Mouse (Mus musculus) intestine, embryonic 15.5 days (tissue): Measurements from ENCODE around the gene S1pr5. TPM values are rescaled to one million over a fixed set of nuclear protein-coding genes. Genes with fewer than 3 reads are reported as not detected.

ENCODE experiments used
- ATAC-seq: fragments of 200-750 bp; cut with Nextera tagmentation; 2 replicates; pipeline ENCODE4 v1.8.0; 2017; ENCODE audit warnings: moderate TSS enrichment, moderate library complexity
- H3K27ac ChIP-seq: fragments of 300-500 bp; sonication (generic); 2 replicates; pipeline ENCODE4 v1.5.1; 2015; ENCODE audit warnings: mild to moderate bottlenecking, inconsistent platforms
- H3K27me3 ChIP-seq: fragments of 300-500 bp; sonication (generic); replicated peaks from 2 replicates; pipeline ENCODE4 v1.6.1; 2015; ENCODE audit warnings: inconsistent platforms
- H3K36me3 ChIP-seq: fragments of 300-500 bp; sonication (generic); 2 replicates; pipeline ENCODE4 v1.6.1; 2015; ENCODE audit warnings: inconsistent platforms
- H3K4me1 ChIP-seq: fragments of 300-500 bp; sonication (generic); replicated peaks from 2 replicates; pipeline ENCODE4 v1.6.1; 2015; ENCODE audit warnings: inconsistent platforms
- H3K4me2 ChIP-seq: fragments of 300-500 bp; sonication (generic); replicated peaks from 2 replicates; pipeline ENCODE4 v1.6.1; 2015; ENCODE audit warnings: mild to moderate bottlenecking, inconsistent platforms
- H3K4me3 ChIP-seq: fragments of 300-500 bp; sonication (generic); replicated peaks from 2 replicates; pipeline ENCODE4 v1.5.1; 2015; ENCODE audit warnings: inconsistent platforms
- H3K9ac ChIP-seq: fragments of 300-500 bp; sonication (generic); 2 replicates; pipeline ENCODE4 v1.6.1; 2015; ENCODE audit warnings: inconsistent platforms
- H3K9me3 ChIP-seq: fragments of 300-500 bp; sonication (generic); 2 replicates; pipeline ENCODE4 v1.6.1; 2016; ENCODE audit warnings: inconsistent platforms
- WGBS: fragments of 180-500 bp; shearing (Covaris S2); methylation state at CpG from one replicate; pipeline ENCODE4 v1.1.7; 2015; 5-methylcytosine and 5-hydroxymethylcytosine counted together
- polyA plus RNA-seq: library from polyadenylated mRNA; unstranded; fragments of >200 nt; fragmentation: Nextera tagmentation; extraction: Ambion mirVana; gene quantifications from 2 replicates; pipeline ENCODE4 v1.2.1, GENCODE M21; 2015

S1pr5 gene
- polyA plus RNA-seq, 1 experiment from 2014 or later, result not detected

DNA sequence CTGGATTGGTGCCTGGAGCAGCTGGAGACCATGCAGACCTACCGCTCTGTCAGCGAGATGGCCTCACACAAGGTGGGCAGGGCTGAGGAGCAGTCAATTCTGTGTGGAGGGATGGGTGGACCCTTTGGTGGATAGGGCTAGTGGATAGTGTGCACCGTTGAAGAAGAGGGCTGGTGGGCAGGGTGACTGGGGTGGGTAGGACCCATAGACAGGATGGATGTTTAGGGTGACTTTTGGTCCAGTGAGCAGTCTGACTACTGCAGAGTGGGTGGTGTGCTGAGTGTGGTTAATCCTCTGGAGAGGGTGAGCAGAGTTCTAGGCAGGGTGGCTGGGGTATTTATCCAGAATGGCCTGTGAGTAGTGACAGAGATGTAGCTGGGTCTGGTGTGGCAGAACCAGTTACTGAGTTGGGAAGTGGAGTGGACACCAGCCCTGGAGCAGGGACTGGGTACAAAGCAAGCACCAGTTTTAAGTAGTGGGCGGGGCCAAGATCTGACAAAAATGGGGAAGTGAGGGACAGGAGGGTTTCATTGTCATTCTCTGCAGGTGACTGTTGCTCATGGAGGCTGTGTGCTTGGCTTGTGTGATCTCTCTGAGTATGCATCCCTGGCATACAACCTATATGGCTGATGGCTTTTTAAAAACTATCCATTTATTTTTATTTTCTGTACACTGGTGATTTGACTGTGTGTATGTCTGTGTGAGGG lies 53.3 kb downstream of the S1pr5 start:
- Histone ChIP-seq H3K9me3 (no peaks in the 10 kb centered on the region), H3K36me3 (no peaks in the 10 kb centered on the region), H3K4me2 (no peak overlapping the region), H3K27ac (no peak overlapping the region), H3K4me1 (peaks cover 13% of the 10 kb centered on the region), H3K4me3 (no peak overlapping the region), H3K9ac (no peak overlapping the region), H3K27me3 (no peaks in the 10 kb centered on the region)
- 85% methylated on average over 4 of the region's 4 CpGs for WGBS
- no peak for ATAC-seq

- H3K27me3 ChIP-seq, result no peaks in the 10 kb centered on the region
- H3K4me1 ChIP-seq, result peaks cover 13% of the 10 kb centered on the region
Measured at GRCm38 (mm10) chr9:21193786-21194185, 54.5 kb downstream of the S1pr5 start.

More at GRCm38 (mm10) chr9:21193786-21194185, 54.5 kb downstream of the S1pr5 start:
- H3K4me2 ChIP-seq, result no peak overlapping the region
- H3K36me3 ChIP-seq, result no peaks in the 10 kb centered on the region
- H3K4me3 ChIP-seq, result no peak overlapping the region
- no peak for ATAC-seq
- no peak overlapping the region for H3K27ac ChIP-seq
- H3K9ac ChIP-seq, result no peak overlapping the region
- H3K9me3 ChIP-seq, result no peaks in the 10 kb centered on the region
- WGBS, result 85% methylated on average over 3 of the region's 3 CpGs

Other genes with a start within 250 kb of the S1pr5 start
- 145 and 159 TPM in 2 replicates for gene Mrpl4, start 245.7 kb downstream of the S1pr5 start, polyA plus RNA-seq
- 12.6 and 12.8 TPM in 2 replicates for gene Icam1, start 232.5 kb downstream of the S1pr5 start, polyA plus RNA-seq
- 2.9 and 3.0 TPM in 2 replicates for gene Icam4, start 219.1 kb downstream of the S1pr5 start, polyA plus RNA-seq
- gene Icam5, start 216.4 kb downstream of the S1pr5 start, polyA plus RNA-seq, result 0.06 and 0.16 TPM in 2 replicates
- gene Zglp1, start 181.3 kb downstream of the S1pr5 start, polyA plus RNA-seq, result 1.0 and 1.1 TPM in 2 replicates
- 0.40 and 0.59 TPM in 2 replicates for gene Gm49373, start 175.3 kb downstream of the S1pr5 start, polyA plus RNA-seq
- gene Fdx1l, start 174.8 kb downstream of the S1pr5 start, polyA plus RNA-seq, result 57.3 and 68.2 TPM in 2 replicates
- 1.0 and 2.4 TPM in 2 replicates for gene Gm38431, start 156.4 kb downstream of the S1pr5 start, polyA plus RNA-seq
- 64.5 and 66.5 TPM in 2 replicates for gene Raver1, start 156.4 kb downstream of the S1pr5 start, polyA plus RNA-seq
- gene Tyk2, start 117.2 kb downstream of the S1pr5 start, polyA plus RNA-seq, result 13.6 and 15.7 TPM in 2 replicates
- gene Cdc37, start 98.5 kb downstream of the S1pr5 start, polyA plus RNA-seq, result 276 and 280 TPM in 2 replicates
- gene Pde4a, start 82.7 kb downstream of the S1pr5 start, polyA plus RNA-seq, result 6.0 and 6.8 TPM in 2 replicates
- 55.8 and 59.8 TPM in 2 replicates for gene Keap1, start 9.1 kb downstream of the S1pr5 start, polyA plus RNA-seq
- 50.0 and 55.1 TPM in 2 replicates for gene Atg4d, start 16.9 kb upstream of the S1pr5 start, polyA plus RNA-seq
- 11.1 and 15.4 TPM in 2 replicates for gene Kri1, start 39.5 kb upstream of the S1pr5 start, polyA plus RNA-seq
- 38.4 and 42.1 TPM in 2 replicates for gene Cdkn2d, start 43.0 kb upstream of the S1pr5 start, polyA plus RNA-seq
- gene Ap1m2, start 63.9 kb upstream of the S1pr5 start, polyA plus RNA-seq, result 106 and 115 TPM in 2 replicates
- gene Slc44a2, start 72.3 kb upstream of the S1pr5 start, polyA plus RNA-seq, result 48.1 and 52.0 TPM in 2 replicates
- 143 and 150 TPM in 2 replicates for gene Ilf3, start 119.4 kb upstream of the S1pr5 start, polyA plus RNA-seq
- 57.0 and 60.5 TPM in 2 replicates for gene Qtrt1, start 163.4 kb upstream of the S1pr5 start, polyA plus RNA-seq
- 70.6 and 75.7 TPM in 2 replicates for gene Dnm2, start 176.5 kb upstream of the S1pr5 start, polyA plus RNA-seq